Mouse (Mus musculus) cerebellum, adult (tissue): ENCODE measurements around the gene Rara.
A peak's percentile ranks its signal among the peaks of the same experiment; 100 is the strongest.
"Not testable (repeated sequence)": the region's sequence is repeated elsewhere in the genome, so short reads cannot be mapped to it uniquely, and the experiment has no call there.

Experiments
- ATAC-seq: cut with Nextera tagmentation; 2 replicates; pipeline ENCODE4 v1.9.2; 2017; ENCODE audit warnings: mild to moderate bottlenecking, moderate library complexity, mixed read lengths; ENCODE audit not compliant: insufficient number of reproducible peaks, low FRiP score, low TSS enrichment

Gene Rara

GRCm38 (mm10) chr11:98922307-98922706 lies 5.3 kb upstream of the Rara start:
- not testable (repeated sequence) for ATAC-seq

GRCm38 (mm10) chr11:98922851-98923711 lies 4.5 kb upstream of the Rara start:
- not testable (repeated sequence) for ATAC-seq

GRCm38 (mm10) chr11:98924633-98925175 lies 2.9 kb upstream of the Rara start:
- ATAC-seq, result no peak

- ATAC-seq, result no peak
Observed at GRCm38 (mm10) chr11:98925265-98925721, 2.3 kb upstream of the Rara start.

- no peak for ATAC-seq
Observed at GRCm38 (mm10) chr11:98925868-98926311, 1.7 kb upstream of the Rara start.

- no peak for ATAC-seq
Observed at GRCm38 (mm10) chr11:98926553-98926952, 1.1 kb upstream of the Rara start.

- ATAC-seq, result no peak
Observed at GRCm38 (mm10) chr11:98928186-98928893, 722 bp downstream of the Rara start.

GRCm38 (mm10) chr11:98929503-98929902 lies 1.9 kb downstream of the Rara start:
- ATAC-seq, result peak; percentile 46; the same call in 1 of the 2 replicates

GRCm38 (mm10) chr11:98930127-98930601 lies 2.5 kb downstream of the Rara start:
- ATAC-seq, result peak; percentile 58; the same call in 1 of the 2 replicates

GRCm38 (mm10) chr11:98930773-98931512 lies 3.3 kb downstream of the Rara start:
- ATAC-seq, result no peak

GRCm38 (mm10) chr11:98931513-98932292 lies 4.1 kb downstream of the Rara start:
- ATAC-seq, result no peak

GRCm38 (mm10) chr11:98932293-98933091 lies 4.9 kb downstream of the Rara start:
- ATAC-seq, result no peak

- ATAC-seq, result no peak
Observed at GRCm38 (mm10) chr11:98933151-98933550, 5.5 kb downstream of the Rara start.

- ATAC-seq, result not testable (repeated sequence)
Observed at GRCm38 (mm10) chr11:98933847-98934246, 6.2 kb downstream of the Rara start.

- no peak for ATAC-seq
Observed at GRCm38 (mm10) chr11:98934367-98934766, 6.7 kb downstream of the Rara start.

GRCm38 (mm10) chr11:98935123-98935522 lies 7.5 kb downstream of the Rara start:
- ATAC-seq, result no peak

GRCm38 (mm10) chr11:98936170-98936569 lies 8.6 kb downstream of the Rara start:
- no peak for ATAC-seq

- no peak for ATAC-seq
Observed at GRCm38 (mm10) chr11:98936606-98937409, 9.2 kb downstream of the Rara start.
